Mouse (Mus musculus): ENCODE results near the gene Cuedc1.

Gene Cuedc1

DNA sequence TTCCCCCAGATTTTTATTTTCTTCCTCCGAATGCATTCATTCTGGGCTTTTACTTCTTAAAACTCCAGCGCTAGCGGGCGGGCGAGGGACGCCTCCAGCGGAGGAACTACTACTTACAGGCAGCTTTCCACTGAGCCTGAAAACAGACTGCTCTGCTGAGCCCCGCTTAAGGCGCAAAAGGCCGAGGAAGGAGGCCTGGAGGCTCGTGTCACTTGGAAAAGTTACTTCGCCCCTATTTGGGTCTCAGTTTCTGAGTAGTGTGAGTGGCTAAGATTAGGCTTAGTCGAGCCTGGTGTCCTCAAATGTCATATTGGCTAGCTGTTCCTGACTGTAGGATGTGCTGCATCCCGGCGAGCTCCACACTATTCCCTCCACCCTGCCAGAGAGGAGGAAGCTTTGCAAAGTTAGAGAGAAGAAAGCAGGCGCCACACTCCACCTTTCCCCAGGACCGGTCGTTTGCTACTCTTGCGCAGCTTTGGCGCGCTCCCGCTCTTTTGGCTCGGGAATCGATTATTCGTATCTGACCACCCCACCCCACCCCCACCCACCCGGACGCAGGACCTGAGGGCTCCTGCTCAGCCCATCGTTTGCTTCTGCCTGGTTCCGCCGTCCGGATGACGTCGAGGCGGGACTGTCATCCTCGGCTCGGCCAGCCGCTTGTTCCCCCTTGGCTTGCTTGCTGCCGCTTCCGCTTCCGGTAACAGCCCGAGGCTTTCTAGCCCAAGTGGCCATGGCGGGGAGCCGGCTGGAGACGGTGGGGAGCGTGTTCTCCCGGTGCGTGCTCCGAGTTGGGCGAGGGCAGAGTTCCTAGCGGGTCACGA, 106.1 kb downstream of the Cuedc1 start, which contains the start of gene Mrps23:
Gene Mrps23, plus strand, starts transcription at position 677 of the 821 bp plus-strand sequence.
- DNase-seq (ENCODE audit: low read depth), result peak; percentile 95

- no peak for DNase-seq (ENCODE audit: low read depth)
Observed at GRCm38 (mm10) chr11:88204593-88205368, 106.9 kb downstream of the Cuedc1 start.

DNA sequence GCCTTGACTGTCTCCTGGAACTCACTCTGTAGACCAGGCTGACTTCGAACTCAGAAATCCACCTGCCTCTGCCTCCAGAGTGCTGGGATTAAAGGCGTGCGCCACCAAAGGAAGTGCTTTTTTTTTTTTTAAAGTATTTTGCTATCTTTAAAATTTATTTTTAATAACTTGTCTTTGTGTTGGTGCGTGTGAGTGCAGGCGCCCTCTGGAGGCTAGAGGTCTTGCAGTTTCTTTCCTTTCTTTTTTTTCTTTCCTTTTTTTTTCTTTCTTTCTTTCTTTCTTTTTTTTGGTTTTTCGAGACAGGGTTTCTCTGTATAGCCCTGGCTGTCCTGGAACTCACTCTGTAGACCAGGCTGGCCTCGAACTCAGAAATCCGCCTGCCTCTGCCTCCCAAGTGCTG, 108.7 kb downstream of the Cuedc1 start:
- peak; percentile 78 for DNase-seq (ENCODE audit: low read depth)

DNA sequence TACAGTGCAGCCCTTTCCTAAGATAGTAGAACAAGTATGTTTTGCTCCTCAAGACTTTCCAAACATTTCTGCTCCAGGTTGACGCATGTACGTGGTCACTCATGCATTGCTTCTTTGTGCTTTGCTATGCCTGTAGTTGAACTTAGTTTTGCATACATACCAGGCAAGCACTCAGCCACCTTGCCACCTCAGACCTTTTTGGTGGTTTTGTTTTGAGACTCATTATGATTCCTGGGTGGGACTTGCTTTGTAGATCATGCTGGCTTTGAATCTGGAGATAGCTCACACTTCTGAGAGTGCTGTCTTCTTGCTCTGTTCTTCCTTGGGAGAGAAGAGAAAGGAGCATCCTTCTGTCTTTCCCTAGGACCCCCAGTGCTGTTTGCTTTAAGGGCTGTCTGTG, 109.8 kb downstream of the Cuedc1 start:
- DNase-seq (ENCODE audit: low read depth), result no peak

DNA sequence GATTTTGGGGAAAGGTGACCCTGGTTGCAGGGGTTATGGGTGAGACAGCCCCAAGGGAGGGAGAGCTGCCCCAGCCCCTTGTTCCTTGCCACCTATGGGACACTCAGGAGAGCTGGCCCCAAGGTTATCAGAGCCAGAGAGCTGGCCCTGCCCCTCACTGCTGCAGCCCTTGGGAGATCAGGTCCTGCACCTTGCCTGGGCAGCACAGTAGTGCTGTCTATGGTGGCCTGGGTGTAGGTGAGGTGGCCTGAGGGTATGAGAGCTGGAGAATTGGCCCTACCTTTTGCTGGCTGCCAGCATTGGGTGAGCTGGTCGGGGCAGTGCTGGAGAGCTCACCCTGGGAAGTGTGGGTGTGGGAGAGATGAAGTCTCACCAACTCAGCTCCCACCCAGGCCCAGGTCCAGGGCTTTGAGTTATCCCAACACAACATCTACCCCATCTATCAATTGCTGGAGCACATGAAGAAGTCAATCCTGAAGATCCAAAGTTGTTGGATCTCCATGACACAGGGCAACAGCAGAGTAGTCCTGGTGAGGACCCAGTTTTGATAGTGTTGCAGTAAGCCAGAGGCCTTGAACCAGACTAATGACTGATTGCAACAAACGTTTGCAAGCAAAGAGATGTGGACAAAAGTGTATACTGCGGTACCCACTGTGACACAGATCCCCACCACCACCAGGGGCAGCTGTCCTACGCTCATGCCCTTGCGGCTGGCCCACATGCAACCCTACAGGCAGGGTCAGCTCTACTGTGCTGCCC, 114.1 kb downstream of the Cuedc1 start:
- DNase-seq (ENCODE audit: low read depth), result no peak

GRCm38 (mm10) chr11:88213757-88214156, 115.9 kb downstream of the Cuedc1 start:
- DNase-seq (ENCODE audit: low read depth), result no peak

DNA sequence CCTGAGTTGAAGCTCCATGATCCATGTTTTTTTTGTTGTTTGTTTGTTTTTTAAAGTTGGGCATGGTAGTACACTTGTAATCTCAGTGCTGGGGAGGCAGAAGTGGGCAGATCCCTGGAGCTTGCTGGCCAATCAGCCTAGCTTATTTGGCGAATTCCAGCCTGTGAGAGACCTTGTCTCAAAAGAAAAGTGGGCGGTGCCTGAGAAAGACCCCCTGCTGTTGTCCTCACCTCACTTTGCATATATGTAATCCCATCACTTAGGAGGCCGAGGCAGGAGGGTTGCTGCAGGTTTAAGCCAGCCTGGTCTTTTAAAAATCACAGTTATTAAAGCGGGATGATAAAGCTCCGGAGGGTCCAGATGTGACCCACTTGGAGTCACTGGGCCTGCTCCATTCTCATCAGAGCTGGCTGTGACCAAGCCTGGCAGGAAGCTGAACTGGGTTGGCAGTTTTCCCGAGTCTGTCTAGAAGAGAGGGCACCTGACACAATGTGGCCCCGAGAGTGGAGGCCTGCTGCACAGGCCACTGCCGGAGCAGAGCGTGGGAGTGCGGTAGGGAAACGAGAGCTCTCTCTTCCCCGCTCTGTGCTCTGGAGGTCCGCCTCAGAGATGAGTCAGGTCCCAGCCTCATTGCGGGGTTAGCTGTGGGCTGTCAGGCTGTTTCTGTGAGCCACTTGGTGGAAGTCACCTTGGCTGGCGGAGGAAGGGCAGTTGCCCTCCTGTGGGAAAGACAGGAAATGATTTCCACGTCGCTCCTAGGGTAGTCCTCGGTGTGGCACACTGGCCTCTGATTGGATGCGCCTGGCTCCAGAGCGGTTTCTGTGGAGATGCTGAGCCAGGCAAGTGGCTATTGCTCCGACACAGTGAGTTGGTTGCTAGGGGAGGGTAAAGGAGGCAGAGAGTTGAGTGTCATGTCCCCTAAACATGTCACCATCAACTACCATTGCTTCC, 117.3 kb downstream of the Cuedc1 start:
- peak; percentile 44 for DNase-seq (ENCODE audit: low read depth)

DNA sequence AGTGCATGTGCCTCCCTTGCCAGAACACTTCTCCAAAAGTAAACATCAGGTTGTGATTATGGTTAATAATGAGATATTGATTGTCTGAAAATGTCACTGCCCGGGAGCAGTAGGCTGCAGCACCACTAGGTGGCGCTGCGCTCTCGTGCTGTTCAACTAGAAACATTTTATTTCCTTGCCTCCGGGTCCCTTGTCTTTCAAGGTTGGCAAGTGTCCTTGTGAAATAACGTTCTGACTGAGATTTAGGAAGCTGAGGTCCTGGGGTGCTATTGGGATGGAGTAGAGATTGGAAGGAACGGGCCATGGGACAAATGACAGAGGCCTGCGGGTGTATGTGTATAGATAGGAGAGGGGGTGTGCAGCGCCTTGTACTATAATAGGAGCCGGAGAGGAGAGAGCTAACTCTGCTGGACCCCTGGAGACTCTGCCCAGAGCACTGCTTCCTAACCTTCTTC, 118.4 kb downstream of the Cuedc1 start:
- peak; percentile 89 for DNase-seq (ENCODE audit: low read depth)

- no peak for DNase-seq (ENCODE audit: low read depth)
Observed at GRCm38 (mm10) chr11:88218155-88218554, 120.3 kb downstream of the Cuedc1 start.

GRCm38 (mm10) chr11:88218586-88218985, 120.7 kb downstream of the Cuedc1 start:
- DNase-seq (ENCODE audit: low read depth), result no peak

DNA sequence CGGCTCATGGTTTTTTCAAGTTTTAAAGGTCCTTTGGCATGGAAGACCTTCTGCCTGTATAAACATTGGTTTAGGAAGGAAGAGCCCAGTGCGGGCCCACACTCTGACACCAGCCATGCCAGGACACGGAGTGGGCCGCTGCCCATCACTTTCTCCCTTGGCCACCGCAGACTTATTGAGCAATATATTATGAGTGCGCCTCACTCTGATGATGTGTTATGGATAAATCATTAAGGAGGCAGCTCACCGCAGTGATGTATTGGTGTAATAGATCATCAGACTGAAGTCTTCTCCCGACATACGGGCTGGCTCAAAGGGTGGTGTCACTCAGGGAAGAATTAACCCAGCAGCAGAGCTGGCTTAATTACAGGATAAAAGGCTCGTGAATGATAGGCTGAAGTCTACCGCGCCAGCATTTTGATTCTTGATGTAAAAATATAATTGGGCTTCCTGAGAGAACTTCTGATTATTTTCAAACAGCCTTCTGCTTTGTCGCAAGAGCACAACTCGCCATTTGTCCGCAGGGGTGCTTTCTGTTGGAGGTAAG, 124.1 kb downstream of the Cuedc1 start:
- no peak for DNase-seq (ENCODE audit: low read depth)

DNA sequence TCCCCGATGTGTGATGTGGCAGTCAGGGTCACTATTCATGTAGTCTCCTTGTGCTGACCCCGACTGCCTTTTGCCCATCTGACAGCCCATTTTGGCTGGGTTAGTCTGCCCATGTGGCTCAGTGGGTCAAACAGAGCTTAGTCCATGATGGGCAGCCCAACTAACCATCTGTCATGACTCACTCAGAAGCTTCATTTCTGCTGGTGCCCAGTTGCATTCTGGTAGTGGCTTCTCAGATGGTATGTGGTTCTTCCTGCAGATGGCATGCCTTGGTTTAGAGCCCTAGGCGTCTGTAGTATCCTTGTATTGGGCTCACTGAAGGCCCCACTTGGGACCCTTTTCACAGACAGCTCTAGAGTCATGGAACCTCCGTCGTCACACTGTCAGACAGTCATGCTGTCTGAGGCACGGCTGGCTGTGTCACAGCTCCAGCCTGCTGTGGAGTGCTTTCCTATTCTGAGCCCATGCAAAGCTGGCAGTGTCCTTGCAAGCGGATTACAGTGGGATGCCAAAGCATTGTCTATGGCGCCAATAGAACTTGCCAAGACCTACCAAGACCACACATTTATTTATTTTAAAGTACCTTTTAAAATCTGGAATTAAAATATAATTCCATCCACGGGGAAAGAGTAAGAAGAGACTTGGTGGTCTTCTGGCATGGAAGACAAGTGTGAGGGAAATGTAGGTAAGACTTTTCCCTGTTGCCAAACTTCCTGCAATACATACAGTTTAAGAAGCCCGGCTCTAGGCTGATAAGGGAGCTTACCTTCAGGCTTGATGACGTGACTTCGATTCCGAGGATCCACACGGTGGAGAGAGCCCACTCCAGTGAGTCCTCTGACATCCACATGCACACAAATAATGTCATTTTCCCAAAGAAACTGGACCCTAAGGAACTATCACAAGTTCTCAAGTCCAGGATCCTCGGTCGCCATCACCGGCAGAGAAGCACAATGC, 129.4 kb downstream of the Cuedc1 start:
- DNase-seq (ENCODE audit: low read depth), result no peak

DNA sequence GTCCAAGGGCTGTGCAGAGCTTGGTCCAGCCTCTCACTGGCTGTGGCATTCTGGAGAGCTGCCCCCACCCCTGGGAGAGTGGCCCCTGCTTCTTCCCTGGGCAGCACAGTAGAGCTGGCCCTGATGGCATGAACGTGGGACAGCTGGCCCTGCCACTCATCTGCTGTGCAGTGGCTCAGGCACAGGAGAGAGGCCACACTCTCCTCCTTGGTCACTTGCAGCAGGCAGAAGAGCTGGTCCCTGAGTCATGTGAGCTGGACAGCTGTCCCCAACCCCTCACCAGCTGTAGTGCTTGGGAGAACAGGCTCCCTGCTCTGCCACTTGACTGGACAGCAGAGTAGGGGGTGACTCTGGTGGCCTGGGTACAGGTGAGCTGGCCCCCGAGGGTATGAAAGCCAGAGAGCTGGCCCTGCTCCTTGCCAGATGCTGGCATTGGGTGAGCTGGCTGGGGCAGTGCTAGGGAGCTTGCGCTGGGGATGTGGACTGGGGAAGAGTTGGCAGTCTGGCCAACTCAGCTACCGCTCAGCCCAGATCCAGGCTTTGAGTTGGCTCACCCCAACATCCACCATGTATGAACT, 133.4 kb downstream of the Cuedc1 start:
- DNase-seq (ENCODE audit: low read depth), result no peak

DNA sequence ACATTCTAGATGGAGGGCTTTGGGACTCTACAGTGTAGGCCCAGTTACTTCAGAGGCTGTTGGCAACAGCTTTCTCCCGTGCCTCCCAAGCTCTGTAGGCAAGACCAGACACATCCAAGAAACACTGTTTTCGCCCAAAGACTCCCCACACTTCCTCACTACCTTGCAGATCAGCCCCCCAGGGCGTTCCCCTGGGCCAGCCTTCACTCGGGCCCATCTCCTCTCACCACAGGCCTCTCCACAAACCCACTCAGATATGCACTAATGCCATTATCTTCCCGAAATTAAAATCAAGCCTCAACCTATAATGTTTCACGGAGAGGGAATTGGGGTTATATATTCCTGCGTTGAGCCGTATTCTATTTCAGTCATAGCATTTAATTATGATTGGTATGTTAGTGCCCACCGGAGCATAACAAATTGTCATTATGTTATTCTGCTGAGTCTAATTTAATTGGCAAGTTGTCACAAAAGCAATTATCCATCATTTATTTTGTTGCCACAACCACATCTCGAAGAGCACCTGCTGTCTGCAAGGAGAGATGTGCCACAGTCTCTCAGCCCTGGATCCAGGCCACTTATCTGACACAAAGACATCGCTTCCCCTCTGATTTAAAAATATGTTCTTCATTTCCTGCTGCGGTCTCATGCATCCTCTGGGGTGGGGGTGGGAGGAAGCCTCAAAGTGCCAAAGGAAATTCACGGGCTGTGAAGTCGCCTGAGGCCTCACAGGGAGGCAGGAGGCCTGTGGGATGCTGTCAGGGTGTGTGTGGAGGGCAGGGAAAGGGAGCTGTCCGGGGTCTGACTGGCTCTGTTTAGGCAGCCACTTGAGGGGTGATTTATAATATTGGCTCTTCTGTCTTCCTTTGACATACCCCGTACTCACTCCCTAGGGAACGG, 135.9 kb downstream of the Cuedc1 start:
- peak; percentile 65 for DNase-seq (ENCODE audit: low read depth)

GRCm38 (mm10) chr11:88234789-88235188, 136.9 kb downstream of the Cuedc1 start:
- peak; percentile 68 for DNase-seq (ENCODE audit: low read depth)

- DNase-seq (ENCODE audit: low read depth), result peak; percentile 89
Observed at GRCm38 (mm10) chr11:88235221-88236203, 137.7 kb downstream of the Cuedc1 start.

DNA sequence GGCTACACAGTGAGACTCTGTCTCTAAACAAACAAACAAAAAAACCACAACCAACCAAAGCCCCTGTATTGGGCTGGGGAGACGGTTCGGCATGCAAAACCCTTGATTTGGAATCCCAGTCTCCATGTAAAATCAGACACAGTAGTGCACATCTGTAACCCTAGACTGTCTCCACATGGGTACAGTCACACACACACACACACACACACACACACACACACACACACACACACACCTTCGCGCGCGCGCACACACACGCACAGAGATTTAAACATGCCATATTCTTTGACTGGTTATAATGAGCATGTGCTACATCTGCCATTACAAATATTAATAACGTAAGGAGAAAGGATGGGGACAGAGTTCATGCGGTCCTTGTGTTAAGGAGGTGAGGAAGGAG, 142.4 kb downstream of the Cuedc1 start:
- DNase-seq (ENCODE audit: low read depth), result no peak
